Mouse (Mus musculus) urinary bladder, postnatal 25 days (tissue): ENCODE results near the gene Car5a.

Experiments
- DNase-seq: peaks from one replicate; pipeline ENCODE4 v3.0.0; 2022; ENCODE audit warnings: low spot score

The Car5a gene

DNA sequence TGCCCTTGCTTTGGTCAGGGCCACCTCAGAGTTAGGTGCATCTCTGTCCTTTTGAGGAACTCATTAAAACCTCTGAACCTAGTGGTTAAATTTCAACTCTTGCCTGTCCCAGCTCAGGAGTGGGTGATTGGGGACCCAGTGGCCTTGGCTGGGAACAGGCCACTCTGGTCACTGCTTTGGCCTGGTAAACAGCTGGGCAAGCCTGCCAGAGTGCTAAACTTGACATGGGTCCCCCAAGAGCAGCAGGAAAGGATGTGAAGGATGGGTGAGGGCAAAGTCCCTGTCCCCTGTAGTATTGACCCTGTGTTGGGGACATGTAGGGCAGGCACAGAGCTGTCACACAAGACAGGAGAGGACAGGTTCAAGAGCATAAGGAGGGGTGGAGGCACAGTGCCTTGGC is at the start of gene Car5a:
Car5a (minus strand) TSS at position 74 of the 400 bp plus-strand sequence.
- DNase-seq: no peak

DNA sequence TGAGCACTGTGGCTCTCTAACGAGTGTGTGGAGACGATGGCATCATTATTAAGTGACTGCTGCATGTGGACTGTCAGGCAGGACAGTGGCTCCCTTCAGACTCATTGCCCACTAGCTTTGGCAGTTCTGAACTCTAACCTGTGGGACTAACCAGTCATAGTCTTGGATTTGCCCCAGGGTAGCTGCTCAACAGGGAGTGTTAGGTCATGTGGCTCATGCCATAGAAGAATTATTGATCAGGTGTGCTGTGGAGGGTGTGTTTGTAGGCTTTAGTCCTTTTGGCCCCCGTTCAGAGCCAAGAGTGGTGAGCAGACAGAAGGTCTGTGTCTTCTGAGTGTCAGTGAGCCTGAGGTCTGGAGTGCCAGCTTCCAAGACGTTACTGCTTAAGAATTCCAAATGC is 48.2 kb upstream of the Car5a start:
- DNase-seq: no peak

DNA sequence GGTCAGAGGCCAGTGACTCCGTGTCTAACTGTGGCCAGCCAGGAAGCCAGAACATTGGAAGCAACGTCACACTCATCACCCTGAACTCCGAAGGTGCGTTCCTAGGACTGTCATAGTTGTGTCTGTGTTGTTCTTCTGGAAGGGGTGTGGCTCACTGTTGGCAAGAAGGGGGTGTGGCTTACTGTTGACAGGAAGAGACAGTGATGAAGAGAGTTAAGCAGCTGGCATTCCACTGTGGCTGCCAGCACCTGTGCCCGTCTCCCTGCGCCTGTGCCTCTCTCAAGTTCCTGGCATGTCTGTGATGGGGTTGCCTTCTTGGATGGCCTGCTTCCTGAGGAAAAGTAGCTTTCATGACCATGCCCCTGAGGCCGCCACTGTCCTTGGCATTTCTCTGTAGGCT is 46.9 kb upstream of the Car5a start:
- DNase-seq: no peak

DNA sequence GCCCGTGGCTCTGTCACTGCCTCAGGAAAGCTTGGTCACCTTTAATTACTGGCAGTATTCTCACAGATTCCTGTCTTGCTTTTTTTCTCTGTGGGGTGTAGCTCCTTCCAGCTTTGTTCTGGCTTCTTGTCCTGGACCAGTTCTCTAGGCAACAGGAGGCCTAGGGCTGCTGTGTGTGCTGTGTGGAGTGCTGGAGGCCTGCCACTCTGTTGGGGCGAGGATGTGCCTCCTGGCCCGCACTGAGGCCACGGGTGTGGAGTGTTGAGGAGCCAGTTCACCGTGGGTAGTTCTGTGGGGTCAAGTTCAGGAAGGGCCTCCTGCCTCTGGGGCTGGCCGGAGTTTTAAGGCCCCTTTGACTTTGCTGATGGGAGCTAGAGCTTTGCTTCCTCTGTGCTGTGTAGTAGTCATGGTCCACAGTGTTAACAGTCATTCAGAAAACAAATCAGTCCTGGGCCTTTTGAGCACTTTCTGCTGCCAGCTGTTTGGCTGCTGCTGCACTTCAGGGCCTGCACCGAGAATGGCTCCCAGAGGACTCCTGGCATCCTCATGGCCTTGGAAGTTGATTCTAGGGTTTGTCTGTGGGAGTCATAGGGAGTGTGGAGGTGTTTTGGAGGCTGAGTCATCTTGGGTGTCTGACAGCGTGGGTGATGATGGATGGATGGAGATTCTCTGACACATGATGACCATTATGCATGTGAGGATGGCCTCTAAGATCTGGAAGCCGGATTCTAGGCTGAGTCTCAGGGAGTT is 46.0 kb upstream of the Car5a start:
- no peak for DNase-seq

DNA sequence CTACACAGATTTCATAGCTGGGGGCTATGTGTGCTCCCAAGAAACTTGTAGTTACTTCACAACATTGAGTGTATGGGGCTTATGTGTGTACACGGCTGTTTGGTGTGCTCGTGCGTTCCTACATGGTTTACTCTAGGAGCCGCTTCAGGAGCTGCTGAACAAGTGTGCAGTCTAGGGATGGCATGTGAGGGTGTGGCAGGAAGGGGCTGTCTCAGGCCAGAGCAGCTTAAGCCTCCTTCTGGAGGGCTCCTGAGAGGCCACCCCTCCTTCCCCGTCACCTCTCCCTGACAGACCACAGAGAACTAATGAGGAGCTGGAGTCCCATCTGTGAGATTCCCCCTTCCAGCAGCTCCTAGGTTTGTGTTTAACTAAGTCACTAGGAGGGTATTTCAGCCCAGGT is 43.2 kb upstream of the Car5a start:
- DNase-seq: no peak

DNA sequence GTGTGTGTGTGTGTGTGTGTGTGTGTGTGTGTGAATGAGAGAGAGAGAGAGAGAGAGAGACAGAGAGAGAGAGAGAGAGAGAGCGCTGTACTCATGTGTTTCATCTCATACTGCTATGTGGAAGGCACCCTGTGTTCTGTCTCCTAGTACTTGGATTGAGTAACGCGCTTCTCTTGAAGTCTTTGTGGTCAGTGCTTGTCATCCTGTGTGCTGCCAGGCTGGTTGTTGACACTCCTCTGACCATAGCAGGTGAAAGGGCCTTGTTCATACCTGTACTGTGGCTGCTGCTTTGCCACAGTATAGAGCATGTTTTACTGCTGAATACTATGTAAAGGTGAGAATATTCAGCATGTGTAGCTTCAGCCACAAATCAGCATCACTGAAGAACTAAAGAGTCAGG is 41.0 kb upstream of the Car5a start:
- DNase-seq: no peak

DNA sequence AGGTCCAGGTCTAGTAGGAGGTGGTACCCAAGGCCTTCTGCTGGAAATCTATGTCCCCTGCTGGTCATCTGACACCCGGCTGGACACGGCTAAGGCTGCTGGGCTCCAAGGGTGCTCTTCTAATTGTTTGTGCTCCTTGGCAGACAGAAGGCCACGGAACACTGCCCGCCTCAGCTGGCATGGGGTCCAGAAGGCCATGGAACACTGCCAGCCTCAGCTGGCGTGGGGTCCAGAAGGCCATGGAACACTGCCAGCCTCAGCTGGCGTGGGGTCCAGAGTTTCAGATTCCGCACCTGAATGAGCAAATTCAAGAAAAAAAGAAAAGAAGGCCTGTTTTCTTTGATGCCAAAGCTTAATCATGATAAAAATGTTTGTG is 36.8 kb upstream of the Car5a start:
- DNase-seq: no peak

DNA sequence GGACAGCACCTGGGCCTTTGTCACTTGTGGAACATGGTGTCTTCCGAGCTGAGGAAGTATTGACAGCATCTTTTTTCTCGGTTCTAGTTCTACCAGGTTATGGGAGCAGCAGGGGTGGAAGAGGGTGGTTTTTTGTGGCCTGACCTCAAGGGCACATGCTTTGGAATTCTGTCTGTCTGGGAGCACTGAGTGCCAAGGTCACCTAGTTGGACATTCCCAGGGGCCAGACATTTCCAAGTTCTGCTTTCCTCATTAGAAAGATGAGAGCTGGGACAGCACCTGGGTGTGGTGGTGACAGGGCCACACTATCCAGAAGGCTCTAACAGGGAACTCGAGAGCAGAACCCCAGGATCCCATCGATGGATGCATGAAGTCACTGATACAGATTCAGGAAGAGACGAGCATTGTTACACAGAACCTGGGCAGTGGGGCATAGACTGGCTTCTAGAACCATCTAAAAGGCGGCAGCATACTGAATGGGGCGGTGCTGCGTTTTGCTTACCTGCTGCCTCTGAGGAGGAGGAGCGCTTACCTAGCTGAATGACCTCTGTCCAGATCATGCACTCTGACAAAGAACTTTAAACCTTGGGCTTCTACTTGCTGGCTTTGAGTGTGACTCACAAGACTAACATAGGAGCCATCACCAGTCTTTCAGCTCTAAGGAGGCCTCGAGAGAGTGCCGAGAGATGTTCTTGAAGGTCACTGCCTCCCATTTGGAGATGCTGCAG is 36.3 kb upstream of the Car5a start:
- no peak for DNase-seq

DNA sequence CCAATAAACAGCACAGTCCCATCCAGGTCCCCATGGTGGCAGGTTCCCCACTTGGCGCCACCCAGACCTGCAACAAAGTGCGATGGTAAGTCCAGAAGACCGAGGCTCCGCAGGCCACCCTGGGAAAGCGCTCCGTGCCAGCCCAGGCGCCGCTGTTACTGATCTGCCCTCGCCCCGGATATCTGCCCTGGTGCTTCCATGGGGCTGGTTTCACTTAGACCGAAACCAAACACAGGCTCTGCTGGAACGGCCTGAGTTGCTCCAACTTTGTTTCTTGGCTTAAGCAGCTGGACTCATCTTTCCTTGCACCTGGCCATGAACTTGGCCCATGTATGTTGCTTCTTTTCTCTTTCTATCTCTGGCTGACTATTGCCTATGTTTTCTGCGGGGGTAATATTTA is 34.0 kb upstream of the Car5a start:
- DNase-seq: no peak

DNA sequence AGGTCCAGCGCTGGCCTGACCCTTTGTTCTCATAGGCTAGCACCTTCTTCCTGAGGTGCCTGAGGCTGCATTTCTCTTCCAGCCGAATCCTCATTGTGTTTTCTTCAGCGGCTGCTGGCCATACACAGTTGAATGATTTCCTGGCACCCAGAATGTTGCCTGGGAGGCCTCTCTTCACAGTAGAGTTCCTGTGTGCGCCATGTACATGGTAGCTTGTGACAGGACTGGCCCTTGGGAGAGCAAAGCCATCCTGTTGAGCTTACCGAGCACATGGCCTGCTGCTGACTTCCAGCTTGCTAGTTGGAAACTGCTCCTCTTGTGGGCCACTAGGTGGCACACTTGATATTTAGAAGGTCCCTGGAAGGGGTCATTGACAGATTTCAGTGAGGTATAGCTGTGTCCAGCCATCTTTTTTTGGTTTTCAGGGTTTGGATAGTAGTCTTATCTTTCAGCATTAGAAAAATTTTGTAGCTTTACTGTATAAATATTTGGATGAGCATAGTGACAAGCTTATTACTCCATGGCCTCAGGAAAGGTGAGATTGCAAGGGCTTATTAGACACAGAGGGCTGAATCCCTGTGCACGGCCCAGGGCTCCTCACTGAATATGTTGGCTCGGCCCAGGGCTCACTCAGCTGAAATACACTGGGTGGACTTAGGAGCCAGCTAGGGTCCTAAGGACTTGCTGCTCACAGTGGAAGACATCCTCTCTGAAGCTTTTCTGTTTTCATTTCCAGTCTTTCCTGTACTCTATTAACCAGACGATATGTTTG is 33.3 kb upstream of the Car5a start:
- no peak for DNase-seq

DNA sequence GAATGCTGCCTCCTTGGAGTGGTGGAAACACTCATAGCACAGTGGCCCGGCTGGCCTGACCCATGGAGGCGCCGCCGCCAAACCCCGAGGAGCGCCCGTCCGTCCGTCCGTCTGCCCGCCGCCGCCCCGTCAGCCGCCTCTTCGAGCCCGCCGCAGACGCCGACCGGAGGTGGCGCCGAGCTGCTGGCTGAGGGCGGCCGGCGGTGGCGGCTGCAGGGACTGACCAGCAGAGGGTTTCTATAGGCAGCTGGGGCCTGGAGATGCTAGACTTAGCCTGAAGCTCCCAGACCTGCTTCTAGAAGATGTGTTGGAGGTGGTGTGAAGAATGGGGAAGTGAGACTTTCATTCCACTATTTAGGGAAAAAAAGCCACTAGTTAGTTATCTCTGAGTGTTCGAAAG is 29.2 kb upstream of the Car5a start:
- no peak for DNase-seq

DNA sequence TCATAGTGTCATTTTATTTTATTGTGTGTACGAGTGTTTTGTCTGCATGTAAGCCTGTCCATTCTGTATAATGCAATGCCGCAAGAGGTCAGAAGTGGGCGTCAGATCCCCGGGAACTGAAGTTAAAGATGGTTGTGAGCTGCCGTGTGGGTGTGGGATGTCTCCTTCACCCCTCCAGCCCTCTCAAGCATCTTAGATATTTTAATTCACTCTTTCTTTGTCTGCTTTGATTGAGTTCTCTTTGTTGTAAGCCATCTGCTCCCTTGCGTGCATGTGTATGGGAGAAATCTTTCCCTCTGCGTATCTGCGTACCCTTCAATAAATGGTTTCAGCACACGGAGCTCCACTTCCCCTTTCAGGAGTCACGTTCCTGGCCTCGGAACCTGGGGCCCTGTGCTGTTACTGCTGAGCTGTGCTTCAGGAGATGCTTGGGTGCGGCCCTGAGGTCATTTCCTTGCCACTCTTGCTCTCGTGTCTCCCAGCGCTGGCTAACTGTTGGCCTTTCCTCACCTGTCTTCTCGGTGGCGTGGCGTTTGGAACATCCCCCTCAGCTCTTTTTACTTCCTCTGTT is 26.9 kb upstream of the Car5a start:
- no peak for DNase-seq

DNA sequence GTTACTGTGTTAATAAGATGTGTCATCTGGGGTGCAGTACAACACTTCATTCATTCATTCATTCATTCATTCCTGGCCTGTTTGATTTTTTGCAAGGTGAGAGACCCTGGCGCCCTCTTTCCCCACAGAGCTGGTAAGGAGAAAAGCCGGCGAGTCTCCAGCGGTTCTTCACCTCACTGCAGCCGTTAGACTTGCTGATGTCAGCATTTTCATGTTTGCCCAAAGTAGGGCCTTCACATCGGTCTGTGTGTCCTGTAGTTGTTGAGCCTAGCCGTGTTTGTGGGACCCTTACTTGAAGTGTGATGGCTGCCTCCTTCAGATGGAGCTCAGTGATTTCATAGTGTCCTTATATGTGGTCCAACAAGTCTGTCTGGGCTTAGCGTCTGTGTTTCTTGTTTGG is 25.5 kb upstream of the Car5a start:
- no peak for DNase-seq

DNA sequence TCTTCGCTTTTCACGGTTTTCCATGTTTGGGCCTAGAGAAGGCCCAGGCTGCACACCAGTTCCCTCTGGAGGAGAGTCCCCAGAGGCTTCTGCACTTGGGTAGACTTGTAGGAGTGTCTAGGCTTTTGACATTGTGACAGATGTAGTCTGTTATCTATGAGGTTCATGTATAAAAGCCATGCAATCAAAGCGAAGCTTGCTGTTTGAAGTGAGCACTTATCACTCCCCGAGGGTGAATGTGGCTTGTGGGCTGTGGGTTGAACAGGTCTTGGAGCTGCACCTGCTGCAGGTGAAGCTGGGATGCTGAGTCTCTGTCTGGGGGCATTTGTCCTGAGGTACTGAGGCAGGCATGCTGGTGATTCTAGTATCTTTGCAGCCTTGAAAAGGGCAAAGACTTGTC is 23.8 kb upstream of the Car5a start:
- no peak for DNase-seq

DNA sequence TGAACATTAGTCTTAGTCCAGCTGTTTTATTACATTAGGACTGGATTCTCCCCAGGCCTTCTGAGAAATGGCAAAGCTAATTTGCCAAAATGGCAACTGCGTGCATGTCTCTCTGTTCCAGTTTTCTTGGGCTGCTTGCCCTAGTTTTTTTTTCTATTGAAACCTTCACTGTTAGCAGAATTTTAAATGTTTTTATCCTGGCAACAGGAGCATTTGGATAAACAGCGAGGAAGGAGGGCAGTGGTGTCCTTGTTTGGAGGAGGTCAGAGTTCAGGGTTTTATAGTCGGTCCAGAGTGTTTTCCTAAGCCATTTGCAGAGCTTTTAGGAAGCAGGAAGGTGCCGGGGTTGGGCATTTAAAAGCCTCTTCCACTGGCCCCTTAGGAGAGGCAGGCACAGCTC is 23.3 kb upstream of the Car5a start:
- DNase-seq: no peak

DNA sequence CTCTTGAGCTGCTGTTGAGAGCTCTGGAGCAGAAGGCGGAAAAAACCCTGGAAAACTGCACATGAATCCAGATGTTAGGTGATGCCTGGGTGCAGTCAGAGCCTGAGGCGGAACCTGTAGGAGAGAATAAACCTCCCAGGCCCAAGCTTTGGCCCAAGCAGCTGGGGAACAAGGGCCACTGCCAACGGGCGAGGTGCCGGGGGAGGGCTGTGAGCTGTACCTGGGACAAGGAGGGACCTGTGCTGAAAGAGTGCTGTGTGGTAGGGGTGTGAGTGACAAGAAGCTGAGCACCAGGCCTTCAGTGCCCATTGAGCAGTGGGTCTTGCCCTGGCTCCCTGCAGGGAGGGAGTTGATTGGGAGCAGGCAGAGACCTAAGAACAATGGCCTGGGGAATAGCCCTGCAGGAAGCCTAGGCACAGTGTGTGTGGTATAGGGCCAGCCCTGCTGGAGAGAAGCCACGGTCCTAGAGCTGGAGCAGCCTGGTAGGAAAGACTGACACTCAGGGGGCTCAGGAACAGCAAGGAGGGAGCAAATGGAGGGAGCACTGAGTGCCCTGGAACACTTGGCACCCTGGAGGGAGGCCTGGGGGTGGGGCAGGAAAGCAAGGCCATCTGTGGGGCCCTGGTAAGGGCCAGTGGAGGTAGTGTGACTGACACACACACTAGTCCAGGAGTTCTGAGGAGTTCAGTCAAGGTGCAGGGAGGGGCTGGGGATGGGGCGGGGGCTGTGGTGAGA is 22.2 kb upstream of the Car5a start:
- DNase-seq: no peak

DNA sequence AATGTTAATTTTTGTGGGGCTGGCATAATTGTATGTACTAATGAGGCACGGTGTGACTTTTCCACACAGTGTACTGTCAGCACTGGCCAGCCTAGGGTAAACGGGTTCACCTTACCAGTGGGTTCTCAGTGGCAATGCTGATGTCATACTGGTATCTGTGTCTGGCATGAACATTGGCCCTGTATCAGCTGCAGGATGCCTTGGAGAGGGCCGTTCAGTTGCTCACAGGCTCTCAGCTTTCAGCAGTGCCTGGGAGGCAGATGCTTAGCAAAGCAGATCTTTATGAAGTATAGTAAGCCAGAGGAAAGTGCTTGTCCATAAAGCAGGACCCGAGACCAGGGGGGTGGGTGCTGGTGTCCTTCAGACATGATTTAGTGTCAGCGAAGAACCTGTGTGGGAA is 21.4 kb upstream of the Car5a start:
- no peak for DNase-seq

DNA sequence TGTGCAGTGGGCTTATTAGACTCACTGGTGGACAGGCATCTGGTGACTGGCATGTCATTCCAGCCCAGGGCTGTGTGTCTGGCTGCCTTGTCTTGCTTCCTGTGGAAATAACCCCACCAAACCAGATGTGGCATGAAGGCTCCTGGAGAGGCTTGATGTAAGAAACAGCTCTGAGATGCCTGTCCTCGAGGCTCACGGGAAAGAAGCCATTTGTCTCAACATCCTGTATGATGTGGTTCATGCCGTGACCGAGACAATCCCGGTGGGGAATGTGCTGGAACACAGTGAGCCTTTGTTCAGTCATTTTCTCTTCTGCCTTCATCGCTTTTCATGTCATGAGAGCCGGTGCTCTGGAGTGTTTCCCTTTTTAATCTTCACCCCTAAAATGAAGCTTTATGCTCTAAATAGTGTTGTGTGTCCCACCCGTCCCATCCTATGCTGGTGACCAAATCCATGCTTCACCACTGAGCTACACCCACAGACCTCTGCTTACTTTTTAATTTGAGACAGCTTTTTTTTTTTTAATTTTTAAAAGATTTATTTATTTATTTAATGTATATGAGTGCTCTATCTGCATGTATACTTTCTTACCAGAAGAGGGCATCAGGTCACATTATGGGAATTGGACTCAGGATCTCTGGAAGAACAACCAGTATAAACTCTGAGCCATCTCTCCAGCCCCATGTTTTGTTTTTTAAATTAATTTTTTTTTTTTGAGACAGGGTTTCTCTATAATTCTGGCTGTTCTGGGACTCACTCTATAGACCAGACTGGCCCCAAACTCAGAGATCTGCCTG is 20.2 kb upstream of the Car5a start:
- DNase-seq: no peak

DNA sequence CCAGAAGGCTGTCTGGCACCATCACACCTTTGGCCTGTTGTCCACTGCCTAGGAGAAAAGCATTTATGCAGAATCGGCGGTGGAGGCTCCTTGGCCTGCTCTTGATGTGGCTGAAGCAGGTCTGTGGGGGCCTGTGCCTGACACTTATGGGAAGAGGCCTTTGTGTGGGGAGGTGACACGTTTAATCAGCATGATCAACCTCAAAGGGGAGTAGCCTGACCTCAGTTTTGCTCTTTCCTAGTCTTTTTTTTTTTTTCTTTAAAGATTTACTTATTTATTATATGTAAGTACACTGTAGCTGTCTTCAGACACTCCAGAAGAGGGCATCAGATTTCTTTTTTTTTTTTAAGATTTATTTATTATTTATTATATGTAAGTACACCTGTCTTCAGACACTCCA is 18.2 kb upstream of the Car5a start:
- DNase-seq: no peak

DNA sequence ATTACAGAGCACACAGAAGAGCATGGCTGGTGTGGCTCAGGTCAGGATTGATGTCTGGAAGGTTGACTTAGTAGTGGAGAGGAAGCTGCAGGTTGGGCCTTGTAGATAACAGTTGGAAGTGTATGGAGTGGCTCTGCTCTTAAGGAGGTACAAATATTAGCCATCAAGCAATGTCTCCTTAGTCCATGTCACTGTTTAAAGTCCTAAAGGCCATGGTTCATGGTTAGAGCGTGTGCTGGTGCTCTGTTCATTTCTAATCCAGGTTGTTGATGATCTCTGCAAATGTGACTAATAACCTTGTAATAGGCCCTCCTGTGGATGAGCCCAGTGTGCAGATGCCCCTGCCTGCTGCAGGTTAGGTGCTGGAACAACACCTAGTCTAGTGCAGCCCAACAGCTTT is 13.7 kb upstream of the Car5a start:
- no peak for DNase-seq

DNA sequence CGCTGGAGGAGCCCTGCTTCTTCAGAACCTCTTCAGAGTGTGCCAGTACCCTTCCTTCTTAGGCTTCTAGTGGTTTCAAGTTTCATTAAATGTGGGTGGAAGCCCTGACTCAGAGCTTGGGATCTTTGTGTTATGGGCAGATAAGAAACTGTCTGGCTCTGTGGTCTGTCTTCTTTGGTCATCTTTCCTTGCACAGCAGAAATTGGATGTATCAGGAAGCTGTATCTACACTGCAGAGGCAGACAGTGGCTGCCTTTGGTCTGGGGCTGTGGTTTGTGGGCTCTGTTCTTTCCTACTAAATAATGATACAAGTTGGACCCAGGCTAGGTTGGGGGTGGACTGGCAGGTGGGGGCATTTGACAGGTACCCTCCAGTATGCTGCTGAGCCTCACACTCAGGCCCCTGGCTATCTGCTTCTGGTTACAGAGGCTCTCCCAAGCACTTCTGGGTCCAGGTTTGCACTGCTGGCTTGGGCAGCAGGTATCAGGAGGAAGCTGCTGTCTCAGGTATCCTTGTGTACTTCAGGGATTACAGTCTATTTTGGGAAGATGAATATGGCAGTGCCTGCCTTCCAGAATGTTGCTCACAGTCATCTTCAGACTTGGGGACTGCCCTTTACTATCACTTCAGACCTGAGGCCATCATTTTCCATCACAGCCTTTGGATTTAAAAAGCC is 11.3 kb upstream of the Car5a start:
- DNase-seq: no peak
